Mouse (Mus musculus): ENCODE measurements around the gene Sbk1. TPM values are rescaled to one million over a fixed set of nuclear protein-coding genes. Genes with fewer than 3 reads are reported as not detected.
"Not testable (repeated sequence)": the region's sequence is repeated elsewhere in the genome, so short reads cannot be mapped to it uniquely, and the experiment has no call there.

Gene Sbk1
- polyA plus RNA-seq, 1 experiment from 2014 or later = 333 TPM

DNA sequence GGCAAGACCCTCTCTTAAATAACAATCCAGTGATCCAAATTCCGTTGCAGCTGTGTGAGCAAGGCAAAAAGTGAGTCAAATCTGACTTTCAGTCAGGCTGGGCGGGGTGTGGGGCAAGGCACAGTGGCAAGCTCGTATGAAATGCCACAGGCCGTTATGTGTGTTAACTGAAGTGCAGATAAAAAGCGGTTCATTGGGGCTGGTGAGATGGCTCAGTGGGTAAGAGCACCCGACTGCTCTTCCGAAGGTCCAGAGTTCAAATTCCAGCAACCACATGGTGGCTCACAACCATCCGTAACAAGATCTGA, 10.2 kb downstream of the Sbk1 start:
- not testable (repeated sequence) for H3K9me3 ChIP-seq; H3K4me2 ChIP-seq; H3K9ac ChIP-seq; H3K27me3 ChIP-seq (replicated peaks); H3K4me3 ChIP-seq; H3K27ac ChIP-seq; ATAC-seq (replicated peaks)
- 84% methylated on average over 8 of the region's 8 CpGs for WGBS
- peaks cover 82% of the 10 kb centered on the region for H3K4me1 ChIP-seq
- H3K36me3 ChIP-seq (replicated peaks) = peaks cover 21% of the 10 kb centered on the region

DNA sequence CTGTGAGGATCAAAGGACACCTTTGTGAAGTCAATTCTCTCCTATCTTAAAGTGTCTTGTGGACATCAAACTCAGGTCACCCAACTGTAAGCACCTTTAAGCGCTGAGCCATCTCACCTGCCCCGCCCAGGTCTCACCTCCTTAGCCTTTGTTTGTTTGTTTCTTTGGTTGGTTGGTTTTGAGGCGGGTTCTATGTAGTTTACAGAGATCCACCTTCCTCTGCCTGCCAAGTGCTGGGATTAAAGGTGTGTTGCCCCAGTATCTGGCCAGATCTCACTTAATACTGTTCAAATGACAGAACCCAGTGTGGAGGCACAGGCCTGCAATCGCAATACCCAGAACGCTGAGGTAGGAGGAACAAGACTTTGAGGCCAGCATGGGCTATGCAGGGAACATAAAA, 11.6 kb downstream of the Sbk1 start:
- no peak for ATAC-seq (replicated peaks)
- WGBS = 87% methylated on average over 5 of the region's 5 CpGs

DNA sequence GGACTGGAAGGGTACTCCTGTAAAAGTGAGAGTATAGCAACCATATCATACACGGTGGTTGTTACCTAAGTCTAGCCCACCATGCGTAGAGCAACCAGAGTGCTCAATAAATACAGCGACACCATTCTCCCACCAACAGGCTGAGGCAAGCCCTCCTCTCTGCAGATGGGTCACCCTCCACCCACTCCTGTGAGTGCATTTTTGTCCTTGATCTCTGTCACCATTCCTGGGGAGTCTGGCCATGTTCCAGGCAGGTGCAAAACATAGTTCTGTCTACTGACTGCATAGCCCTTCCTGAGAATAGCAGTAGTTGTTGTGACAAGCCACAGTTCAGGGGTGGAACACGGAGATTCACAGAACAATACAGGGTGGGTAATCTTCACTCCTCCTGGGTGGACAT, 12.0 kb downstream of the Sbk1 start:
- H3K4me3 ChIP-seq = no peak overlapping the region
- peaks cover 21% of the 10 kb centered on the region for H3K36me3 ChIP-seq (replicated peaks)
- peaks cover 82% of the 10 kb centered on the region for H3K4me1 ChIP-seq
- no peak overlapping the region for H3K27ac ChIP-seq
- no peak overlapping the region for H3K4me2 ChIP-seq
- no peaks in the 10 kb centered on the region for H3K27me3 ChIP-seq (replicated peaks)
- WGBS = 89% methylated on average over 4 of the region's 4 CpGs
- no peak overlapping the region for H3K9ac ChIP-seq
- no peak for ATAC-seq (replicated peaks)
- H3K9me3 ChIP-seq = no peaks in the 10 kb centered on the region

More for the DNA sequence above, 11.6 kb downstream of the Sbk1 start:
- H3K27ac ChIP-seq = no peak overlapping the region
- H3K9me3 ChIP-seq = no peaks in the 10 kb centered on the region
- H3K9ac ChIP-seq = no peak overlapping the region
- H3K4me3 ChIP-seq = no peak overlapping the region
- no peaks in the 10 kb centered on the region for H3K27me3 ChIP-seq (replicated peaks)
- peaks cover 82% of the 10 kb centered on the region for H3K4me1 ChIP-seq
- H3K4me2 ChIP-seq = no peak overlapping the region
- peaks cover 21% of the 10 kb centered on the region for H3K36me3 ChIP-seq (replicated peaks)

DNA sequence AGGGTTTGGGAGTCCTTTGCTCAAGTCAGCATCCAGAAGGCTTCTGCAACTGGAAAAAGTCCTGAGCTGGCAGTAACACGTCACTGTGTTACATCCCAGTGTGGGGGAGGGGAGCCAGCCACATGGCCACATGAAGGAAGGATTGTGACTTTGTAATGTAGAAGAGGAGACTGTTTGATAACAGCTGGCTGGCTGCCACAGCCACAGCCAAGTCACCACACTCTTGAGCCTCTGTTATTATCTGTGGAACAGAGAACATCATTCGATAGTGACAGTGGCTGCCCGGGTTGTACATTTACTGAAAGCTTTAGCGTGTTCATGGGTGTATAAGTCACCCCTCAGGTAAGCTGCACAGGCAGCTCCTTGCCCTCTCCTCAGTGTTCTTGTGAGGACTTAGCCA, 12.4 kb downstream of the Sbk1 start:
- no peak for ATAC-seq (replicated peaks)
- no peaks in the 10 kb centered on the region for H3K27me3 ChIP-seq (replicated peaks)
- no peak overlapping the region for H3K27ac ChIP-seq
- 73% methylated on average over 4 of the region's 4 CpGs for WGBS
- peaks cover 78% of the 10 kb centered on the region for H3K4me1 ChIP-seq
- no peak overlapping the region for H3K4me3 ChIP-seq
- no peak overlapping the region for H3K9ac ChIP-seq
- H3K36me3 ChIP-seq (replicated peaks) = peaks cover 19% of the 10 kb centered on the region
- H3K4me2 ChIP-seq = no peak overlapping the region
- H3K9me3 ChIP-seq = no peaks in the 10 kb centered on the region

GRCm38 (mm10) chr7:126285293-126286211, 13.1 kb downstream of the Sbk1 start:
- ATAC-seq (replicated peaks) = no peak
- no peaks in the 10 kb centered on the region for H3K27me3 ChIP-seq (replicated peaks)
- peaks cover 22% of the 10 kb centered on the region for H3K36me3 ChIP-seq (replicated peaks)
- peaks cover 71% of the 10 kb centered on the region for H3K4me1 ChIP-seq
- H3K27ac ChIP-seq = no peak overlapping the region; the same call in 1 of the 2 replicates
- 81% methylated on average over 12 of the region's 12 CpGs for WGBS
- no peak overlapping the region for H3K4me2 ChIP-seq
- H3K9ac ChIP-seq = no peak overlapping the region
- H3K4me3 ChIP-seq = no peak overlapping the region
- no peaks in the 10 kb centered on the region for H3K9me3 ChIP-seq

DNA sequence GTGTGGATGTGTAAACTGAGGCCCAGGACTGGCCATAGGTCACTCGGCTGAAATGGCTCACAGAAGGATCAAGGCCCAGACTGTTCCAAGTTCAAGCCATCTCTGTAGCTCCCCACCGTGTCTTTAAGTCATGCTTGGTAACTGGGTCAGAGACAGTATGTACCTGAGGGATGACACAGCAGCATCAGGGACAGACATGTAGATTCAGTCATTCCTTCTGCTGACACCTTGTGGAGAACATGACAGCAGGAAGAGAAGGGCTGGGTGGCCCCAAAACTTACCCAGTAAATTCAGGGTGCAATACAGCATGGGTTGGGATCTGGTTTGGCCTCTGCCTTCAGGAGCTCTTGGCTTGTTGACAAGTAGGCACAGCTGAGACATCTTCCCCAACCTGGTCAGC, 13.9 kb downstream of the Sbk1 start:
- no peak overlapping the region for H3K4me2 ChIP-seq
- ATAC-seq (replicated peaks) = no peak
- no peaks in the 10 kb centered on the region for H3K9me3 ChIP-seq
- H3K27ac ChIP-seq = no peak overlapping the region
- 77% methylated on average over 2 of the region's 2 CpGs for WGBS
- H3K4me1 ChIP-seq = peaks cover 64% of the 10 kb centered on the region
- no peaks in the 10 kb centered on the region for H3K27me3 ChIP-seq (replicated peaks)
- H3K9ac ChIP-seq = no peak overlapping the region
- peaks cover 28% of the 10 kb centered on the region for H3K36me3 ChIP-seq (replicated peaks)
- H3K4me3 ChIP-seq = no peak overlapping the region

DNA sequence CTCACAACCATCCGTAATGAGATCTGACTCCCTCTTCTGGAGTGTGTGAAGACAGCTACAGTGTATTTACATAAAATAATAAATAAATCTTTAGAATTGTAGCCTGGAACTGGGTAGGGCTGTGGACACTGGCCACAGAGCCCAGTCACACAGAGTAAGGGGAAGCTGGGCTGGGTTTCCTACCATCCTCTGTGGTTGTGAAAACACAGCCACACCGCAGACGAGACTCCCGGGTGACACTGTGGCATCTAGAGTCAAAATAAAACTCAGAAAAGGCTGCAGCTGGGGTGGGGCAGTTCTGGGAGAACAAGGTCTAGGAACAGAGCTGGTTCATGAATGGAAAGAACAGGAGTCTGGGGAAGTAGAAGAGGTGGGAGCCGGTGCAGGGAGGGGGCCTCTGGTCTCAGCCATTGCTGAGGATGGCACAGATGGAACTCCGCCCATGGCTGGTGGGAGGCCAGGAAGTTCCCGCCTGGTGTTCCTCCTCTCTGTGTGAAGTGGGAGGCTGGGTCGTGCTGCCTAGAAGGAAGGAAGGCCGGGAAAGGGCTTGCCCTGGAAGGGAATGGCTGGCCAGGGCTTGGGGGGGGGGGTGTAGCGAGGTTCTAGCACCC, 15.2 kb downstream of the Sbk1 start:
- Histone ChIP-seq H3K9ac (no peak overlapping the region), H3K4me2 (no peak overlapping the region), H3K4me1 (peaks cover 59% of the 10 kb centered on the region), H3K27me3 (replicated peaks) (no peaks in the 10 kb centered on the region), H3K36me3 (replicated peaks) (peaks cover 34% of the 10 kb centered on the region), H3K4me3 (no peak overlapping the region), H3K27ac (0 out of 2 replicates have a peak overlapping the region, but pooled peaks have one; percentile 2), H3K9me3 (no peaks in the 10 kb centered on the region)
- no peak for ATAC-seq (replicated peaks)
- WGBS = 67% methylated on average over 10 of the region's 10 CpGs

GRCm38 (mm10) chr7:126288104-126288497, 15.7 kb downstream of the Sbk1 start:
- Histone ChIP-seq H3K4me2 (no peak overlapping the region), H3K9ac (no peak overlapping the region), H3K4me1 (peaks cover 59% of the 10 kb centered on the region), H3K27me3 (replicated peaks) (no peaks in the 10 kb centered on the region), H3K27ac (peak overlapping the region; percentile 22; the same call in 1 of the 2 replicates), H3K4me3 (no peak overlapping the region), H3K36me3 (replicated peaks) (peaks cover 39% of the 10 kb centered on the region), H3K9me3 (no peaks in the 10 kb centered on the region)
- WGBS = 65% methylated on average over 2 of the region's 2 CpGs
- ATAC-seq (replicated peaks) = no peak

- 61% methylated on average over 13 of the region's 13 CpGs for WGBS
- Histone ChIP-seq H3K27me3 (replicated peaks) (no peaks in the 10 kb centered on the region), H3K27ac (peak overlapping the region; percentile 22; the same call in 1 of the 2 replicates), H3K9ac (no peak overlapping the region), H3K4me2 (no peak overlapping the region; the same call in 1 of the 2 replicates), H3K36me3 (replicated peaks) (peaks cover 41% of the 10 kb centered on the region), H3K4me1 (peaks cover 55% of the 10 kb centered on the region), H3K9me3 (no peaks in the 10 kb centered on the region), H3K4me3 (no peak overlapping the region)
- no peak for ATAC-seq (replicated peaks)
Measured at GRCm38 (mm10) chr7:126288571-126289091, 16.2 kb downstream of the Sbk1 start.

DNA sequence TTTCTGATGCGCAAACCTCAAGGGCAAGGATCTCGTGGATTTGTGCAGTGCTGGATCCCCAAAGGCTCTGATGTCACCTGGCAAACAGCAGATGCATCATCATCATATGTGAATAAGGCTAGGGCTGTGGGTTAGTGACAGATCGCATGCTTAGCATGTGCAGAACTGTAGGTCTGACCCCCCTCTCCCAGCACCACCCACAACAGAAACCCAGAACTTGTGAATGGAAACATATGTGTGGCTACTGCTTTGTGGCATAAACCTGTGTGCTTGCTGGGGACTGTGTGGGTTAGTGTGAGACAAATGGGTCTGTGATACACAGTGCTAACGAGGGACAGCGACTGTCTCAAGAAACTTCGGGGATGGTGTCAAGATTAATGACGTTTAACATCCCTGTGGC, 17.0 kb downstream of the Sbk1 start:
- H3K27ac ChIP-seq = no peak overlapping the region
- no peak overlapping the region for H3K4me3 ChIP-seq
- H3K4me2 ChIP-seq = no peak overlapping the region
- peaks cover 41% of the 10 kb centered on the region for H3K36me3 ChIP-seq (replicated peaks)
- no peaks in the 10 kb centered on the region for H3K9me3 ChIP-seq
- H3K27me3 ChIP-seq (replicated peaks) = no peaks in the 10 kb centered on the region
- 72% methylated on average over 7 of the region's 7 CpGs for WGBS
- H3K4me1 ChIP-seq = peaks cover 49% of the 10 kb centered on the region
- no peak for ATAC-seq (replicated peaks)
- no peak overlapping the region for H3K9ac ChIP-seq

DNA sequence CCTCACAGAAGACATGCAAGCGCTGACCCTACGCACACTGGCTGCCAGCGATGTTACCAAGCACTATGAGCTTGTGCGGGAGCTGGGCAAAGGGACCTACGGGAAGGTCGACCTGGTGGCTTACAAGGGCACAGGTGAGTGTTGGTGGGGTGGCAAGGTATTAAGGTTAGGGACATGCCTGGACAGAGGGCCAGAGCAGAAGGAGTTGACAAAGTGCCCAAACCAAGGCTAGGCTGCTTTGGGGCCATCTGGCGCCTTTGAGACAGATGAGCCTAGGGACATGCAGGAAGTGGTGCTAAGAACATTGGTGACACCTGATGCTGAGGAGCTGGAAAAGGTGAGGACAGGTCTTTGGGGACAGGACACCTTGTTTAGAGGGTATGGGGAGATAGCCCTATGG, 17.5 kb downstream of the Sbk1 start:
- H3K9ac ChIP-seq = no peak overlapping the region
- H3K4me2 ChIP-seq = no peak overlapping the region
- no peak overlapping the region for H3K27ac ChIP-seq
- H3K27me3 ChIP-seq (replicated peaks) = no peaks in the 10 kb centered on the region
- ATAC-seq (replicated peaks) = no peak
- H3K36me3 ChIP-seq (replicated peaks) = peaks cover 40% of the 10 kb centered on the region
- H3K4me3 ChIP-seq = no peak overlapping the region
- H3K9me3 ChIP-seq = no peaks in the 10 kb centered on the region
- WGBS = 96% methylated on average over 7 of the region's 7 CpGs
- peaks cover 43% of the 10 kb centered on the region for H3K4me1 ChIP-seq

GRCm38 (mm10) chr7:126291681-126292545, 19.5 kb downstream of the Sbk1 start:
- Histone ChIP-seq H3K4me1 (peaks cover 24% of the 10 kb centered on the region), H3K9ac (no peak overlapping the region), H3K9me3 (no peaks in the 10 kb centered on the region), H3K27me3 (replicated peaks) (no peaks in the 10 kb centered on the region), H3K4me3 (no peak overlapping the region), H3K36me3 (replicated peaks) (peaks cover 40% of the 10 kb centered on the region), H3K4me2 (no peak overlapping the region), H3K27ac (no peak overlapping the region)
- ATAC-seq (replicated peaks) = no peak
- 94% methylated on average over 72 of the region's 72 CpGs for WGBS
